Mouse (Mus musculus) spleen, adult 18-20 months (tissue): Measurements from ENCODE around the gene Zfp607b.

Experiments
- DNase-seq, 2 experiments: peaks; one replicate each; pipeline ENCODE4 v3.0.0; 2022; ENCODE audit warnings: mixed read lengths in 2 of 2

Gene Zfp607b

DNA sequence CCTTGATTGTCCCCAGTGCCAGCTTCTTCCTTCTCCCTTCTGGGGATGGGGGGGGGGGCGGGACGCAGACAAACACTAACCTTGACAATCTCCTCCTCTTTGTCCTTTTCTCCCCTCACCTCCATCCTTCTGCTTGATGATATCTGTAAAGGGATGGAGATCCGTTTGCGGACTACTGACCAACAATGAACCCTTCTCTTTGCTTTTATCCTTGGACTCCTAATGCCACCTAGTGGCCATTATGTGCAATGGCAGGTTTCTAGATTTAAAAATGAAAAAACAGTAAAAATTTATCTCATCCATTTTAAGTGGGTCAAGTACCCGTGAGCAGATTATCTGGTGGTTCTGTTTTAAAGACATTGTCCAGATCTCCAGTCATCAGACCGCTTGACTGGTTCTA lies 3.5 kb upstream of the Zfp607b start:
- DNase-seq, result no peak

DNA sequence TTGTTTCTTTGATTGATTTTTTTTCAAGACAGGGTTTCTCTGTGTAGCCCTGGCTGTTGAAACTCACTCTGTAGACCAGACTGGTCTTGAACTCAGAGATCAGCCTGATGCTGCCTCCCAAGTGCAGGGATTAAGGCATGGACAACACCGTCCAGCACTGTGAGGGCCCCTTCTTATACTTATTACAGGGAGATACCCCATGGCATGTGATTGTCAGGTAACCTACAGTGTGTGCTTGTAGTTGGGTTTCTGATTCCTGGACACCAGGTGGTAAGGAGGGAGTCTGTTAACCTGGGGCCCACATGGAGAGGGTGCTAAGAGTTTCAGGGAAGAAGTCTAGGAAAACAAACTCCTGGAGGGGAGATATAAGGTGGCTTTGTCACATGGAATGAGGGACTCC lies 2.1 kb upstream of the Zfp607b start:
- no peak for DNase-seq

DNA sequence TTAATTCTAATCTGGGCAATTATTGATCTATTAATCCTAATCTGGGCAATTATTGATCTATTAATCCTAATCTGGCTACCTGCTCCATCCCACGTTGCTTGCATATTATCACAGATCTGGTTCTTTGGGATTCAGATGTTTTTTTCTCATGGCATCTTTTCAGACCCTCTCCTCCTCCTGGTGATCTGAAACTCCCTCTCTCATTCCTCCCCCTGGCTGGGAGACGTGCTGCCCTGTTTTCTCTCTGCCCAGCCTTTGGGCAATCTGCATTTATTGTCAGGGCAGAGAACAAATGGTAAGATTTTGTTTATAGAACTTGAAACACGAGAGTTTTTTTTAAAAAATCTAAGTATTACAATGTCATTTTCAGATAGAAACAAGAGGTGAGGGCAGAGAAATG lies 1.3 kb upstream of the Zfp607b start:
- DNase-seq, result no peak

DNA sequence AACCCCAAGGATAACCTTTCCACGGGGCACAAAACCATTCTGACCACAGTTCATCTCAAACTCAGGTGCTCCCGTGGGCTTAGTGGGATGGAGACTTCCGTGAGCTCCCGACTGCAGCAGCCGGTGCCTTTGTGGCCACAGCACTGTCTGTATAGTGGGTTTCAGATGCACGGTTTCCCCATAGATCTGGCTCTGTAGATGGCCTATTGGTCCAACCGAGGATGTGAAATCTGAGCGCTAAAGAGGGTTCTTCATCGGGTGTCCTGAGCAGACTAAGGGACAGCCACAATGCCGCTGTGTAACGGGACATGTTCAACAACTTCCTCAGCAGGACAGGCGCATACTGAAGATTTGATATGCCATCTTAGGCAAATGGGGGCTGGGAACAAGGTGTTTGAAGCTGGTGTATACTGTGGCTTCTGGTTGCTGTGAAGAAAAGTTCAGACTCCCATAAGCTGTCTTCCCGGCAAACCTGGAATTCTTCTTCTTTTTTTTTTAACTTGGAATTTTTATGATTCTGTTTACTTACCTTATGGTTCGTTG lies 823 bp upstream of the Zfp607b start:
- DNase-seq, result no peak

DNA sequence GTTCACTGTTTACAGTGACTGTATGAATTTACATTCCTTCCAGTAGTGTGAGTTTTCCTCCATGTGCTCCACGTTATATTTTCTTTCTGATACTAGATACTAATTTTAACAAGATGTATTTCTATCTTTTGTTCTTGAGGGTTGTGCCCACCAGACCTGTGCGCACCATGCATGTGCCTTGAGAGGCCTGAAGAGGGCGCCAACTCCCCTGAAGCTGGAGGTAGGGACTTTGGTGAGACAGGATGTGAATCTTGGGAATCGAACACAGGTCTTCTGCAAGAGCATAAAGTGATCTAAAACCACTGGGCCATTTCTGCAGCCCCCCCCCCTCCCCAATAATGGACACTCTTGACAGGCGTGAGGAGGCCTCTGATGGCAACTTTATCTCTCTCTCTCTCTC lies 1.9 kb downstream of the Zfp607b start:
- peak in 1 of 2 experiments; percentile 32 for DNase-seq

DNA sequence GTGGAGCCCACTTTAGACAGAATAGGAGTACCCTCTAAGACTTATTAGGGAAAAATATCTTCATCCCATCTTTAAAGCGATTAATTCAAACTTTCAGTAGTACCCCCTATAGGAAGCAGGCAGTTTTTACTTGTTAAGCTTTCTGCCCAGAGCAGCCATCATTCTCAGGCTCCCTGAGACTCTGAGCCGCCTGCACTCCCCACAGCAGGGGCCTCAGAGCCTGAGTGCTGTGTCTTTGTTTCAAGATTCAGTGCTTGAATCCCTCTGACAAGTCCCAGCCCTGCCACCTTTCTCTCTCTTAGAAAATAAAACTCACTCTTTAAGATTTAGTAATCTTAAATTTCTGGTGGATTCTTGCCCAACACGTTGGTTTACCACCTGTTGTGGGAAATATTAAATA lies 7.6 kb downstream of the Zfp607b start:
- DNase-seq, result no peak

DNA sequence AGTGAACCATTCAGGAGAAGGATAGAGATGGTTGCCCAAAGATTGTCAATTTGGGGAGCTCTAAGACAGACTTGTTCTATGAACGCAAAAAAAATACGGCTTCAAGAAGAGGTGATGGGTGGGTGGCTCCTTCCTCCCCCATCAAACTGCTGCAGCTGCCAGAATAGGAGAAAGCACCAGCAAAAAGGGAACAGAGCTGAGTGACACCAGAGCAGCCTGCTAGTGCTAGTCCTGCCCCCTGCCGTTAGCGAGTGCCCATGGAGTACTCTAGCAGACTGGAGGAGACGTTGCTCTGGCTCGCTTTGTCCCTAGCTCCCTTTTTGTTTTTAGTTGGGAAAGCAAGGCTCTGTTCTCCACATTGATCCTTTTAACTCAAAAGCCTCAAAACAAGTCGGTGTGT lies 21.3 kb downstream of the Zfp607b start:
- no peak for DNase-seq

DNA sequence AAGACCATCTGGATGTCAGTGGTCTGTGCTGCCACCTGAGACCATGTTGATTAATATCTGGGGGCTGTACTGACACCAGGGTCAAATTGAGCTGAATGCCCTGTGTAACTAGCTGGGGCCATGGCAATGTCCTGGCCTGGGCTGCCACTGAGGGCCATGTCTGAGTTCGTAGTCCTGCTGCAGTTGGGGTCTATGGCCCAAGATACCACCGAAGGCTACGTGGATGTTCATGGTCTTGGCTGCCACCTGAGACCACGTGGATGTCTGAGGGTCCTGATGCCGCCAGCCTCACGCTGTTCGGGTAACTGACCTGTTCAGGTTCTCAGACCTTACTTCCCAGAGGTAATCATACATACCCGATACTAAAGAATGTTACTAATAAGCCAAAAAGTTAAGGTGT lies 32.8 kb downstream of the Zfp607b start:
- no peak for DNase-seq

DNA sequence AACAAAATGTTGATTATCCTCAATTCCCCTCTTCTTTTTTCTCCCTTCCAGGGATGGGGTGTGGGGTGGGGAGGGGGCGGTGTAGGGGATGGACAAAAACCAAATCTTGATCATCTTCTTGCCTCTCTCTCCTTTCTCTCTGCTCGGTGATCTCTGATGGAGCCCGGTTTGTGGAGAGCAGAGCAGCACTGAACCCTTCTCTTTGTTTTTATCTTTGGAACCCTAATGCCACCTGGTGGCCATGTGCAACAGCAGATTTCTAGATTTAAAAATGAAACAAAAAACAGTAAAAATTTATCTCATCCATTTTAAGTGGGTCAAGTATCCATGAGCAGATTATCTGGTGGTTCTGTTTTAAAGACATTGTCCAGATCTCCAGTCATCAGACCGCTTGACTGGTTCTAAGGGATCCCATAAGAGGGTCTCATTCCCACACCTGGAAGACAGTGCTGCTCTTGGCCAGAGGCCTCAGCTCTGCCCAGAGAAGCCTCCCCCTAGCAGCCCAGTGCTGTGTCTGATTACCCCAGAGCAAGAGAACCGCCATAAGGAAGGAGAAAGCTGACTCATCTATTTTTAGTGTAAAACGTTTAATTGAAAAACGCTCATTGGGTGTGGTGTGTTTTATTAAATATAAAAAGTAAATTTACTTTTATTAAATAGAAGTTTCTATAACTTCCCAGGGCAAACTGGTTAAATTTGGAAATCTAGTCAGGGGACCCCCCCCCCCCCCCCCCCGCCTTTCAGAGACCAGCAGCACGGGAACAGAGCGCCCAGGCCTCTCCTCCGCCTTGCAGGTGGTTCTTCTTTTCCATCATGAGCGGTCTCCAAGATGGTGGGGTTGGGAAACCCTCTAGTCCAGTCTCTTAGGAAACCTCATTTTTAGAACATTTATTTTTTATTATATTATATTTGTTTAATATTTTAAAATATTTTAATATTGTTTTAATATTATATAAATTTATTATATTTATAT lies 36.7 kb downstream of the Zfp607b start:
- peak in 1 of 2 experiments; percentile 35 for DNase-seq

DNA sequence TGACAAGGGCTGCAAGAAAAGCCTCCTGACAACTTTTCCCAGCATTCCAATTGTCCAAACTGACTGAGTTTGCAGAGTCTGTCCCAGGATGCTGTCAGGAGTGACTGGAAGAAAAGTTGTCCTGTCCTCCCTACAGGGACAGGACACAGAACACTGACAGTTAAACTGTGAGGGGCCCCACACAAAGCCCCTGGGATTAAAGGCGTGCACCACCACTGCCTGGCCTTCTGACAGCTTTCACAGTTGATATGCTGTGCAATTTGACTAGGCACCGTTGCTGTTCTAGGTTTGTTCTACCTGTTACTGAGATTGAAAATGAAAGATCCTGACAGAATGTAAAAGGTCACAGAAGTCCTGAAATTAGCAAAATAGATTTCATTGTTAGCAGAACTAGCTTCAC lies 38.3 kb downstream of the Zfp607b start:
- DNase-seq, result no peak

DNA sequence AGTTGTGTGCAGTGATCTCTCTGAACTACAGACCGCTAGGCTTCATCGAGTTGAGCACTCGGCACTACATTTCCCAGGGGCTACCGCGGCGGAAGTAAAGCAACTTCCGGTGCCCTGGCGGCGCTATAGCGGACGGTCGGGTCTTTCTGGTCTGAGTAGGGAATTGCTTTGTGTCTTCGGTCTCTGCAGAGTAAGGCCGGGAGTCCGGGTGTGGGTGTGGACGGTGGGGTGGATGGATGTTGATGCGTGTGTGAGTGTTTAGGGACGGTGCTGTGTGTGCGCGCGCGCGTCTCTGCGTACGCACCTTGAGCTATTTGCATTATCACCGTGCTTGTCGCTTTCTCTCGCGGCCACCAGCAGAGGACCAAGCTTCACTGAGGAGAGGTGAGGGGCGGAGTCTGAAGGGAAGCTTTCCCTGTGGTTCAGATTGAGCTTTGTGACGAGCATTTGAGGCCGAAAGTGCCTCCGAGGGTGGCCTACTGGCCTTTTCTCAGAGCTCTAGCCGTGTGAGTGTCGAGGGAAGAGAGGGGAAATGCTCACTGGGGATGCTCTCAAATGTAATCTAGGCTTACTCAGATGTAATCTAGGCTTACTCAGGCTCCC lies 42.2 kb downstream of the Zfp607b start, which contains the start of gene Zfp60:
TSS of gene Zfp60 (plus strand) at position 109 of the 603 bp plus-strand sequence.
- peak; percentile 70 to 81 for DNase-seq

DNA sequence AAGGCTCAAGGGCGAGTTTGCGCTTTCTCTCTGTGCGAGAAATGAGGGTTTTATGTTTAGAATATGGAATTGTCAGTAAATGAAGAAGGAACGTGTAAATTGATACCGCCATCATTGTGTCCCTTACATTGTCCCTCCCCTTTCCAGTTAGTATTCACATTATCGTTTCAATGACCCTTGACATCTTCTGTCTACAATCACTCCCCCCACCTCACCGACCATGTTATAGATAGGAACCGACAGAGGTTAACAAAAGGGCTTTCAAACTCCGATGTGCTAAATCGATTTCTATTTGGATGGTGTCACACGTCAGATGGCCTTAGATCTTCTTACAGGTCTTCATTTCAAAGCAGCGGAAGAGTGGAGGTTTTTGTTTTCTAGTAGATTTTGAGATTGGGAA lies 42.8 kb downstream of the Zfp607b start:
- no peak for DNase-seq

DNA sequence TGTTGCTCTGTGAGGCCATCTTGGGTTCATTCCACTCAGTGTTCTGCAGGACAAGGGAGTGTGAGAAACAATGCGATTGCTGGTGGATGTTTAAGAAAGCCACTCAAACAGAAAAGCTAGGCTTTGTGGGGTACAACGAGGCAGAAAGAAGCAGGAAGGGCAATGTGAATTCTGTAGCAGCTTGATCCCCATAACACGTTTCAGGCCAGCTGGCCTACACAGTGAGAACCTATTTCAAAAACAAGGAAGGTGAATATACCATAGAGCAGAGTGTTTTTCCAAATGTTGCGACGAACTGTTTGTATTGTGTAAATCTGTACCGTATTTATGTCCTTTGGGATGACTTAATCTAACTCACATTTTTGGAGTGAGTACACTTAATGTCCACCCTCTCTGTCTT lies 43.4 kb downstream of the Zfp607b start:
- DNase-seq, result no peak

DNA sequence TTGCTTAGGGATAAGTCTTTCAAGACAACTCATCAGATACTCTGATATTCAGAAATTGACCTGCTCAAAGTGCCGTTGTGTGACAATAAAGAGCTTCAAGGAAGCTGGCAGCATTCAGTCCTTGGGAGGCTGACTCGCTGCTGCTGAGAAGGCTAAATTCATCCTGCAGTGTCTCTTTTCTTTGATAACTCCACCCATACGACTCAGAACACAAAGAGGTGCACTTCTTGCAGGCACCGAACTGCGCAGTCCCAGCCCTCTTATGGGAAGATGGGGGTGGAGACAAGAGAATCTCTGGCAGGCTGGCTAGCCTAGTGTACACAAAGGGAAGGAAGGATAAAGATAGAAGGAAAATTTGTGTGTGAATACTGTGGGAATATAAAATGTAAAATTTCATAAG lies 46.3 kb downstream of the Zfp607b start:
- no peak for DNase-seq
